Mouse (Mus musculus) 3T3-L1 (cell line): ENCODE data around the gene Pcca.

Experiments
- DNase-seq: peaks from one replicate; pipeline ENCODE4 v3.0.0-alpha.2; 2015; ENCODE audit warnings: low read depth, low spot score

Pcca gene

DNA sequence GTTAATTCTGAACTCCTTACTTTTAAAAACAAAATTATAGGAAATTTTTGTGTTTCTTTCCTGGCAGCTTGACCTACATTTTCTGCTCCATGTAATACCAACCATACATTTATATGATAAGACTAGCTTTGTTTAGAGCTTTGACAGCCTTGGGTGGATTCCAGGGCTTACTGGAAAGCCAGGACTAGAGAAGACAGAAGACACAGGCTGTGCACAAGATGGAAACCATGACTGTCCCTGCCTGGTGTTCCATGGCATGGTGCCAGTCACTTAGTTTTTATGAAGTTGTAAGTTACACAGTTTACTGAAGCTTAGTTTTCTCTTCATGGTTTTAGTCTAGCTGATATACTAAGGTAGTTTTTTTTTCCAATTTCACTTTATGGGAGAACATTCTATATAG is 202.7 kb downstream of the Pcca start:
- peak; percentile 13 for DNase-seq

DNA sequence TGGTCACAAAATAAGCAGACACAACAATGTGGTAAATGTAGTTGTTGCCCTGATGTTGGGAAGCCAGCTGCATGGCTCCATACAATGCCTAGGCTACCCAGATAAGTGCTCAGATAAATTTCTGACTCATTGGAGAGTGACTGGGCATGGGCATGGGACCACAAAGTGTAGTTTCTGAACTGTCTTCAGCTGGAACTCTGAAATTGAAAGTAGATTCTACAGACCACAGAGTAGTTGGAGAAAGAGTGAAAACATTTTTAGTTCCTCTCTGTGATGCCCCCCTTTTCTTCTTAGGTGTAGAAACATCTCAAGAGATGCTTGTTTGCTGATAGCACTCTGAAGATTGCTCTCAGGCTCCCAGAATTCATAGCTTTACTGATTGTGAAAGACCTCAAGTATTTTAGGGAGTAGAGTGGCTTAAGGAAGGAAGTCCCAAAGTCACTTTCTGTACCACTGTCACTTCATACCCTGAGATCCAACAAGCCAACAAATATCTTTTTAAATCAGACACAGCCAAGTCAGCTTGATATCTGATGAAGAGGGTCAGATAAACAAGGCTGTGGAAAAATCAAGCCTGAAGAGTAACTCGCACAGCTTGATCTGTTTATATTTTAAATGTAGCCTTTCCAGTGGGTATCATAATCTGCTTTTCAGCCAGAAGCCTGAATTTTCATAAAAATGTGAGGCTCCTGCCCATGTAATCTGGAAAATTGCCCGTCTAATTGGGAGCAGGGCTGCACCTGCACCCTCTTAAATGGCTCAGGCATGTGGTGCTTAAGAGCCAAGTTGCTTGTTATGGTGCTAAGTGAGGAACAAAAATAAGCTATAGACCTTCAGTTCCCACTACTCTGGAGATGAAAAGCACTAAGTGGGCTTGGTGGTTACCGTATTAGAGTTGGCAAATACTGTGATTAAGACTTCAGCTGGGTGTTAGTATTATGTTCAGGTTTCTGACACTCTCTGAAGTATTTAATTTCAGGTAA is 214.0 kb downstream of the Pcca start:
- DNase-seq: no peak

- no peak for DNase-seq
These were observed 217.4 kb downstream of the Pcca start for GRCm38 (mm10) chr14:122751552-122751951.

- DNase-seq: no peak
These were observed 219.2 kb downstream of the Pcca start for GRCm38 (mm10) chr14:122753278-122753677.

- DNase-seq: no peak
These were observed 220.2 kb downstream of the Pcca start for GRCm38 (mm10) chr14:122754311-122754710.

- no peak for DNase-seq
These were observed 221.4 kb downstream of the Pcca start for GRCm38 (mm10) chr14:122755559-122755958.

GRCm38 (mm10) chr14:122756671-122757070 is 222.5 kb downstream of the Pcca start:
- DNase-seq: no peak

DNA sequence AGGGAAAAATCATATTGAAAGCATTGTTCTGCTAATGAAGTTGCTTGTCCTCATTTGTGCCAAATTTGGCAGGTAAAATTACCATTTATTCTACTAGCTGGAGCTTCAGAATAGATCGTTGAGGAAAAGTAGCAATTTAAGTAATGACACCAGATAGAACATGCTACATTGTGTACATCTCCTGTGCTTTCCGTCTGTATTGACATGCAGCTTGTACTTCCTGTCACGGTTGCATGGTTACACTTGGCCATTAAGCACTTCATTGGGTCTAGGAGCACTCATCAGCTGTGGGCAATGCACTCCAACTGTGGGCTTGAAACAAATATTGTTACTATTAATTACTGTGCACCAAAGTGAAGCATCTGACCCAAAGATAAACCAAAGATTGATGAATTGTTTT is 225.8 kb downstream of the Pcca start:
- DNase-seq: no peak

- DNase-seq: no peak
These were observed 226.7 kb downstream of the Pcca start for GRCm38 (mm10) chr14:122760803-122761202.

DNA sequence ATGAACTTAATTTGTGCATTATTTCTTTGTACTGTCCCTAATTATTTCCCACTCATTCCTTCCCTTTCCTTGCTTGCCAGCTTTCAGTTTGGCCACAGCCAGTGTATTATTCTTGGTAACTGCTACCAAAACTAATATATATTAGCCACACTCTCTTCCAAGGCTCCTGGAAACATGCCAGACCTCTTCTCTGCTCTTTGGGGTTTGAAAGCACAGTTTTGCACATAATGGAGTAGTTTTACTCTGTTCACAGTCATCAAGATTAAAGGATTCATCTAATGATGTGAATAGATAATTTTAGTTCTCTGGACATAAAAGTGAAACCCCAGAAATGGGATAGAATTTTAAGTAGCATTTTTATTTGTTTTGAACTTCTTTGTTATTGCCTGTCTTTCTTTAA is 228.5 kb downstream of the Pcca start:
- DNase-seq: no peak

DNA sequence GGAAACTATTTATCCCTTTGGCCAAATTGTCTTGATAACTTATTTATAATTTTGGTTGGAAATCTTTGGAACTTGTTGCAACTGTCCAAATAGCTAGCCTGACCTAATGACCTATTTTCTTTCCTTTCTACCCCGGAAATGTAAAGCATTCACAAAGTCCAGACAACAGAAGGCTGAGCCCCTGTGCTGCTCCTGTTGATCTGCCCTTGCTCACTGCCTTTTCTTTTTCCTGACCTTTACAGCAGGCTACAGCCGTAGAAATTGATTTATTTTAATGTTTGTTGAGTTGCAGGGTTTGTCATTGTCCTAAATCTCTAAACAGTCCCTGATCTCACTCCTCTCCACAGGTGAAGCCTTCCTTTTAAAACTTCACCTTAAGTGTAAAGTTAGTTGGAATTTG is 231.8 kb downstream of the Pcca start:
- no peak for DNase-seq

- no peak for DNase-seq
These were observed 232.3 kb downstream of the Pcca start for GRCm38 (mm10) chr14:122766448-122766847.

- DNase-seq: no peak
These were observed 250.6 kb downstream of the Pcca start for GRCm38 (mm10) chr14:122784701-122785100.

DNA sequence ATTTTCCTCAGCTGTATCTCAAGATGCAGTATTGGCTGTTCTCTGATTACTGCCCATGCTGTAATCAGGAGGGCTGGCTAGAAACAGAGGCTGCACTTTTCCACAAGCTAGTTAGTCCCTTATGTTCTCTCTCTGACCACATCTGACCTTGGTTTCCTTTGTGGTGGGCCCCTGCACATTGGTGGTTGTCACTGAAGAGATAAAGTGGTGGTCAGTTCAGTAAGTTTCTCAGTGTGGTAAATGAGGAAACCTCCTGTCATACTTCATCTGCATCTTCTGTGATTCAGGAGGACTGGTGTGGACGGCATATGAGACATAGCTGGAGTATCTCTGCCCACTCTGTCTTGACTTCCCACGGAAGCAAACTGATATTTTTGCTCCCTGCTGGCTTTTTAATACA is 254.1 kb downstream of the Pcca start:
- no peak for DNase-seq

- no peak for DNase-seq
These were observed 256.0 kb downstream of the Pcca start for GRCm38 (mm10) chr14:122790111-122790510.

DNA sequence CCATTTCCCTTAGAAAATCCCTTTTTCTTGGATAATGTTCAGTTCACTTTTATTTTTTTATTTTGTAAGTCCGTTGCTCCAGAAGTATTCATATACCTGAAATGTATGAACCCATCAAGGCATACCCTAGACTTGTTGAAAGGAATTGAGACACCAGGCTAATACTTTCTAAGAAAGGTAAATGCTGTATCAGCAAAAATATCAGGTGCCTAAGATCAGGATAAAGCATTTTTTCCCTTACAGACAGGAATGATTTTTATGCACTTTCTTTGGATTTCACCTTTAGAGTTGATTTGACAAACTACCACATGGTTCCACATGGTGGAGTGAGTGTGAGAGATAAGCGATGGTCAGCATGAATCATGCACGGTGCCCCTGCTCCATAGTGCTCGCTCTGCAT is 259.2 kb downstream of the Pcca start:
- DNase-seq: no peak

DNA sequence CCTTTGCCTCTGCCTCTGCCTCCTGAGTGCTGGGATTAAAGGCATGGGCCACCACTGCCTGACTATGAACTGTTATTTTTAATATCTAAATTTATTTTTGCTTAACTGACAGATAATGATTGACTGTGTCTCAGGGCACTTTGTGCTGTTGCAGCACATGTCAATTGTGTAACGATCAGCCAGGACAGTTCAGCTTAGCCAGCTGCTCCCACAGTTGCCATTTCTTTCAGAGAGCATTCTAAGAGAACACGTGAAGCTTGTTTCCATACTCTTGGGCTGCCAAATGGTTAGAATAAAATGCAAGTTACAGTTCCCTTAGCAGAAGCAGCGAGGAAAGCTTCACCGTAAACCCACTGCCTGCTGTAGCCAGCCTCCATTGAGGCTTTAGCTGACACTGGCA is 266.2 kb downstream of the Pcca start:
- no peak for DNase-seq

DNA sequence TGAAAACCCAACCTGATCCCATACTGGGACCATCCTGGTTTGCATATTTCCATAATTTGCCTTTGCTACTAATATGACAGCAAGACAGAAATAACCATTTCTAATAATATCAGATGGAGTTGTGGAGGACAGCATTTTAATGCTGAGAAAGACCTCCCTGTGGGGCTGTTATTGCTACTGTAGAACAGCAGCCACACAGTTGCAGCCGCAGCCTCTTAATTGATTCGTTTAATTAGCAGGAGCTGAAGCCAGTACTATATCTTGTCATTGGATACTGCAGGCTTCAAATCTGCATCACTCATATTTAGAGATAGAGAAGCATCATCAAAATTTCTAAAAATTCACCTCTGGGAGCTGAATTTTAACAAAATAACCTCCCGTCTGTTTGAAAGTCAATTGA is 286.9 kb downstream of the Pcca start:
- DNase-seq: no peak

- no peak for DNase-seq
These were observed 289.7 kb downstream of the Pcca start for GRCm38 (mm10) chr14:122823791-122824190.

DNA sequence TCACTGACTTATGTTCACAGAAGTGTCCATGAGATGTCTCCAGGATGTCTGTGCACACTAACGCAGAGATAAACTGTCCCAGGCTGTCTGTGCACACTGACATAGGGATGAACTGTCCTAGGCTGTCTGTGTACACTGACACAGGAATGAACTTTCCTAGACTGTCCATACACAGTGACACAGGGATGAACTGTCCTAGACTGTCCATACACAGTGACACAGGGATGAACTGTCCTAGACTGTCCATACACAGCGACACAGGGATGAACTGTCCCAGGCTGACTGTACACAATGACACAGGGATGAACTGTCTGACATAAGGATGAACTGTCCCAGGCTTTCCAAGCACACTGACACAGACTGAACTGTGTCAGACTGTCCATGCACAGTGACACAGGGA is 291.3 kb downstream of the Pcca start:
- no peak for DNase-seq

GRCm38 (mm10) chr14:122830433-122830832 is 296.3 kb downstream of the Pcca start:
- no peak for DNase-seq

GRCm38 (mm10) chr14:122833666-122834065 is 299.5 kb downstream of the Pcca start:
- DNase-seq: peak; percentile 64

- no peak for DNase-seq
These were observed 300.6 kb downstream of the Pcca start for GRCm38 (mm10) chr14:122834753-122835152.
